Mouse (Mus musculus) stomach, embryonic 14.5 days (tissue): ENCODE results near the gene B3gnt9. TPM values are rescaled to one million over a fixed set of nuclear protein-coding genes. Genes with fewer than 3 reads are reported as not detected.
"Not testable (repeated sequence)": the region's sequence is repeated elsewhere in the genome, so short reads cannot be mapped to it uniquely, and the experiment has no call there.

Source experiments
- ATAC-seq: fragments of 200-750 bp; cut with Nextera tagmentation; 2 replicates; pipeline ENCODE4 v1.8.0; 2017; ENCODE audit warnings: low read depth, moderate TSS enrichment; ENCODE audit not compliant: insufficient number of reproducible peaks, insufficient read depth, low FRiP score
- H3K27ac ChIP-seq: fragments of 300-500 bp; sonication (generic); 2 replicates; pipeline ENCODE4 v1.5.1; 2014; ENCODE audit warnings: mild to moderate bottlenecking, low read length, moderate library complexity, mixed read lengths
- H3K27me3 ChIP-seq: fragments of 300-500 bp; sonication (generic); 2 replicates; pipeline ENCODE4 v1.6.1; 2014; ENCODE audit warnings: low read length, control low read depth, mixed read lengths; ENCODE audit not compliant: control insufficient read depth, insufficient read depth
- H3K36me3 ChIP-seq: fragments of 300-500 bp; sonication (generic); 2 replicates; pipeline ENCODE4 v1.6.1; 2014; ENCODE audit warnings: mild to moderate bottlenecking, control low read depth, low read length, moderate library complexity, mixed read lengths; ENCODE audit not compliant: control insufficient read depth, insufficient read depth
- H3K4me1 ChIP-seq: fragments of 300-500 bp; sonication (generic); 2 replicates; pipeline ENCODE4 v1.6.1; 2014; ENCODE audit warnings: low read length, control low read depth, mixed read lengths; ENCODE audit not compliant: control insufficient read depth, insufficient read depth
- H3K4me2 ChIP-seq: fragments of 300-500 bp; sonication (generic); replicated peaks from 2 replicates; pipeline ENCODE4 v1.6.1; 2014; ENCODE audit warnings: low read depth, low read length, control low read depth
- H3K4me3 ChIP-seq: fragments of 300-500 bp; sonication (generic); 2 replicates; pipeline ENCODE4 v1.5.1; 2014; ENCODE audit warnings: low read depth, low read length, control low read depth
- H3K9ac ChIP-seq: fragments of 300-500 bp; sonication (generic); replicated peaks from 2 replicates; pipeline ENCODE4 v1.6.1; 2014; ENCODE audit warnings: low read depth, mild to moderate bottlenecking, control low read depth, low read length, moderate library complexity, mixed read lengths
- H3K9me3 ChIP-seq: fragments of 300-500 bp; sonication (generic); 2 replicates; pipeline ENCODE4 v1.6.1; 2016; ENCODE audit warnings: low read depth, low read length, control low read depth; ENCODE audit not compliant: control insufficient read depth
- WGBS: fragments of 180-500 bp; shearing (Covaris S2); extraction: QIAGEN DNeasy Blood & Tissue Kit; methylation state at CpG from one replicate; pipeline ENCODE4 v1.1.7; 2014; 5-methylcytosine and 5-hydroxymethylcytosine counted together
- polyA plus RNA-seq: library from polyadenylated mRNA; unstranded; fragments of >200 nt; fragmentation: Nextera tagmentation; extraction: Ambion mirVana; gene quantifications from 2 replicates; pipeline ENCODE4 v1.2.1, GENCODE M21; 2014

The B3gnt9 gene
- polyA plus RNA-seq, 1 experiment from 2014 or later, result 22.7 TPM

- Histone ChIP-seq H3K9ac (no peak overlapping the region), H3K27ac (no peak overlapping the region), H3K36me3 (peaks cover under 1% of the 10 kb centered on the region), H3K9me3 (no peaks in the 10 kb centered on the region), H3K4me3 (no peak overlapping the region), H3K4me2 (no peak overlapping the region), H3K4me1 (peaks cover 25% of the 10 kb centered on the region), H3K27me3 (0 out of 2 replicates have a peak, but pooled peaks cover 4% of the 10 kb centered on the region)
- 63% methylated on average over 9 of the region's 9 CpGs for WGBS
- no peak for ATAC-seq
These were observed 39.8 kb upstream of the B3gnt9 start for GRCm38 (mm10) chr8:105294776-105295175.

- no peak overlapping the region for H3K4me2 ChIP-seq
- H3K27ac ChIP-seq, result no peak overlapping the region
- WGBS, result 63% methylated on average over 19 of the region's 19 CpGs
- no peak overlapping the region for H3K4me3 ChIP-seq
- no peaks in the 10 kb centered on the region for H3K9me3 ChIP-seq
- H3K36me3 ChIP-seq, result no peaks in the 10 kb centered on the region
- 0 out of 2 replicates have a peak, but pooled peaks cover 4% of the 10 kb centered on the region for H3K27me3 ChIP-seq
- peaks cover 22% of the 10 kb centered on the region for H3K4me1 ChIP-seq
- no peak overlapping the region for H3K9ac ChIP-seq
- ATAC-seq, result no peak
These were observed 38.5 kb upstream of the B3gnt9 start for GRCm38 (mm10) chr8:105293405-105293804.

- 79% methylated on average over 7 of the region's 7 CpGs for WGBS
- Histone ChIP-seq H3K4me2 (no peak overlapping the region), H3K27ac (no peak overlapping the region), H3K36me3 (no peaks in the 10 kb centered on the region), H3K9me3 (no peaks in the 10 kb centered on the region), H3K27me3 (0 out of 2 replicates have a peak, but pooled peaks cover 4% of the 10 kb centered on the region), H3K9ac (no peak overlapping the region), H3K4me1 (peaks cover 20% of the 10 kb centered on the region; the same call in 1 of the 2 replicates), H3K4me3 (no peak overlapping the region)
- ATAC-seq, result no peak
These were observed 37.5 kb upstream of the B3gnt9 start for GRCm38 (mm10) chr8:105292471-105292870.

GRCm38 (mm10) chr8:105291802-105292201 is 36.8 kb upstream of the B3gnt9 start:
- peaks cover 17% of the 10 kb centered on the region; the same call in 1 of the 2 replicates for H3K4me1 ChIP-seq
- WGBS, result 59% methylated on average over 3 of the region's 3 CpGs
- H3K9me3 ChIP-seq, H3K9ac ChIP-seq, H3K27ac ChIP-seq, ATAC-seq, H3K4me3 ChIP-seq, H3K4me2 ChIP-seq, H3K36me3 ChIP-seq, H3K27me3 ChIP-seq: not testable (repeated sequence)

GRCm38 (mm10) chr8:105291364-105291763 is 36.4 kb upstream of the B3gnt9 start:
- 84% methylated on average over 8 of the region's 8 CpGs for WGBS
- peaks cover 14% of the 10 kb centered on the region; the same call in 1 of the 2 replicates for H3K4me1 ChIP-seq
- not testable (repeated sequence) for H3K4me2 ChIP-seq, H3K27me3 ChIP-seq, ATAC-seq, H3K36me3 ChIP-seq, H3K9me3 ChIP-seq, H3K9ac ChIP-seq, H3K27ac ChIP-seq, H3K4me3 ChIP-seq

GRCm38 (mm10) chr8:105290554-105291314 is 35.8 kb upstream of the B3gnt9 start:
- Histone ChIP-seq H3K4me3 (peak overlapping the region; percentile 41; the same call in 1 of the 2 replicates), H3K27ac (no peak overlapping the region), H3K27me3 (0 out of 2 replicates have a peak, but pooled peaks cover 4% of the 10 kb centered on the region), H3K36me3 (no peaks in the 10 kb centered on the region), H3K9me3 (no peaks in the 10 kb centered on the region), H3K4me1 (peaks cover 14% of the 10 kb centered on the region; the same call in 1 of the 2 replicates), H3K9ac (no peak overlapping the region), H3K4me2 (peak overlapping the region; percentile 87; the same call in 1 of the 2 replicates)
- no peak for ATAC-seq
- 8% methylated on average over 31 of the region's 31 CpGs for WGBS

GRCm38 (mm10) chr8:105289805-105290460 is 35.0 kb upstream of the B3gnt9 start, which contains the start of gene 4931428F04Rik:
Gene 4931428F04Rik, minus strand, starts transcription at chr8:105289864.
- H3K9ac ChIP-seq, result peak within 1 kb of the TSS; percentile 28; the same call in 1 of the 2 replicates
- H3K4me2 ChIP-seq, result peak within 1 kb of the TSS; percentile 87
- H3K27me3 ChIP-seq, result 0 out of 2 replicates have a peak, but pooled peaks cover 4% of the 10 kb centered on the region
- H3K36me3 ChIP-seq, result peaks cover 3% of the 10 kb centered on the region; the same call in 1 of the 2 replicates
- ATAC-seq, result no peak
- peak within 1 kb of the TSS; percentile 41 for H3K4me3 ChIP-seq
- WGBS, result under 1% methylated on average over 41 of the region's 43 CpGs
- H3K4me1 ChIP-seq, result peaks cover 14% of the 10 kb centered on the region; the same call in 1 of the 2 replicates
- peak within 1 kb of the TSS; percentile 73 for H3K27ac ChIP-seq
- H3K9me3 ChIP-seq, result no peaks in the 10 kb centered on the region

GRCm38 (mm10) chr8:105288958-105289732 is 34.2 kb upstream of the B3gnt9 start:
- under 1% methylated on average over 53 of the region's 53 CpGs for WGBS
- peak; percentile 93 for ATAC-seq
- H3K36me3 ChIP-seq, result peaks cover 4% of the 10 kb centered on the region; the same call in 1 of the 2 replicates
- H3K27me3 ChIP-seq, result 0 out of 2 replicates have a peak, but pooled peaks cover 4% of the 10 kb centered on the region
- no peaks in the 10 kb centered on the region for H3K9me3 ChIP-seq
- H3K4me3 ChIP-seq, result peak overlapping the region; percentile 41
- peak overlapping the region; percentile 73 for H3K27ac ChIP-seq
- H3K4me1 ChIP-seq, result peaks cover 14% of the 10 kb centered on the region; the same call in 1 of the 2 replicates
- peak overlapping the region; percentile 28; the same call in 1 of the 2 replicates for H3K9ac ChIP-seq
- peak overlapping the region; percentile 87 for H3K4me2 ChIP-seq
